Mouse (Mus musculus) right cerebral cortex, postnatal 4 days (tissue): Measurements from ENCODE around the gene Rangap1.
A peak's percentile ranks its signal among the peaks of the same experiment; 100 is the strongest.

Experiments used
- DNase-seq: peaks from one replicate; pipeline ENCODE4 v3.0.0-alpha.2; 2022

The Rangap1 gene

GRCm38 (mm10) chr15:81693967-81694881 is 51.1 kb downstream of the Rangap1 start:
- DNase-seq, result peak; percentile 79

GRCm38 (mm10) chr15:81693366-81693966 is 51.9 kb downstream of the Rangap1 start:
- no peak for DNase-seq

GRCm38 (mm10) chr15:81680301-81680805 is 65.0 kb downstream of the Rangap1 start:
- no peak for DNase-seq

GRCm38 (mm10) chr15:81676637-81677036 is 68.7 kb downstream of the Rangap1 start:
- DNase-seq, result no peak

- DNase-seq, result peak; percentile 48
Measured at GRCm38 (mm10) chr15:81670231-81670640, 75.1 kb downstream of the Rangap1 start.

- DNase-seq, result no peak
Measured at GRCm38 (mm10) chr15:81666957-81667356, 78.4 kb downstream of the Rangap1 start.

GRCm38 (mm10) chr15:81663697-81664561 is 81.4 kb downstream of the Rangap1 start, which contains the start of gene L3mbtl2:
TSS of gene L3mbtl2 (plus strand) at chr15:81663889.
- peak; percentile 90 for DNase-seq

- DNase-seq, result no peak
Measured at GRCm38 (mm10) chr15:81663281-81663680, 82.0 kb downstream of the Rangap1 start.

GRCm38 (mm10) chr15:81661701-81662100 is 83.6 kb downstream of the Rangap1 start:
- no peak for DNase-seq
